Mouse (Mus musculus) neural tube, embryonic 10.5 days (tissue): ENCODE measurements around the gene Mrpl12.

Experiments
- DNase-seq: peaks from one replicate; pipeline ENCODE4 v3.0.0-alpha.2; 2017; ENCODE audit warnings: low spot score; ENCODE audit errors: extremely low spot score

The Mrpl12 gene

DNA sequence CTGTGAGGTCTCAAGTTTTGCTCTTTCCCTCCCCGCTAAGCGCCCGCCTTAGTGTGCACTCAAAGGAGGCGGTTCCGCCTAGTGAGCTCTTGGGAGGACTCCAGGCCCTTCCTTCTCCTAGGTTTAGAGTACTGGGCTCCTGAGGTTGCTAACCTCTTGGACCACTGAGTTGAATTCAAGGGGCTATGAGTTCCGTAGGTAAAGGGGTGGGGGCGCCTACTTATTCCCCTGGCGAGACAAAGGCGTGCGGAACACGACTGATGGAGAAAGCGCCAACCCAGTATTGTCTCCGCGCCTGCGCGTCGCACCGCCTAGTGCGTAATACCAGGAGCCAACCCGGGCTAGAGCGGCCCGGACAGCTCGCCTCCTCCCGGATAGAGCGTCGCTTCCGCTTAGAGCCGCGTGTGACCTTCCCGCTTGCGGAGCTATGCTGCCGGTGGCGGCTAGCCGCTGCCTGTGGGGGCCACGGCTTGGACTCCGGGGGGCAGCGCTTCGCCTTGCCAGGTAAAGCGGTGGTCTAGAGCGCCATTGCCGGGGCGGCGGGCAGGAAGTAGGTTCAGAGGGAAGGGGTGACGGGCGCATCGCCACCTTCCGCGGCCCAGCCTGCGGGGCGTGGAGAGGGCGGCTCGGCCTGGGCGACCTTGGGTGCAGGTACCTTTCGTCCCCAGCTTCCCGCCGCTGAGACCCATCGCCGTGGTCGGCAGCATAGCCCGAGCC, at the start of gene Mrpl12:
Gene Mrpl12, plus strand, starts transcription at position 349 of the 717 bp plus-strand sequence.
- peak; percentile 90 for DNase-seq

DNA sequence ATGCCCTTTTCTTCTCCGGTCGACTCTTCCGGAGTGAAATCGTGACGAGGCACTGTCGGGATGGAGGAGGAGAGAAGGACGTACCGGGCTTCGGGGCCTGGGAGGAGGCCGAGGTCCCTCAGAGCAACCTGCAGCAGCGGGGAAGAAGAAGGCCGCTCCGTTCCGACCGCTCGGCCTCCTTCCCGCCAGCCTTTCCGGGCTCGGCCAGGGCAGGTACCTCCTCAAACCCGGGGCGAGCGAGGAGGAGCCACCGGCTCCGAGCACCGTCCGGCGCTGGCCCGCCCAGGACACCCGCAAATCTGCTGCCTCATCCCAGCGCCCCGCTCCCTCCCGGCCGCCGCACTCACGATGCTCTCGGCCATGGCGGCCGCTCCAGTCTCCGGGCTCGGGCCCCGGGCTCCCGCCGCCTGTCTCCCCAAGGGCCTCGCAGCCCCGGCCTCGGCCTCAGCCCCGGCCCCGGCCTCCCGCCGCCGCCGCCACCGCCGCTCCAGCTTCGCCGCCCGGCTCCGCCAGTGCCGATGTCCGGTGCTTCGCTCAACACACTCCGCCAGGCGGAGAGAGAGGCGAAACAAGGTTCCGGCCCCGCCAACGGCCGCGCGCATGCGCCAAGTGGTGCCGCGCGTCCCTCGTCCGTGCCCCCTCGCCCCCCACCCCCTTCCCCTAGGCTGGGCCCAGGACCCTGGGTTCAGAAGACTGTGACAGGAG, 47.1 kb upstream of the Mrpl12 start, which contains the start of gene Nploc4:
Gene Nploc4, minus strand, starts transcription at position 557 of the 705 bp plus-strand sequence.
- DNase-seq: peak; percentile 96

DNA sequence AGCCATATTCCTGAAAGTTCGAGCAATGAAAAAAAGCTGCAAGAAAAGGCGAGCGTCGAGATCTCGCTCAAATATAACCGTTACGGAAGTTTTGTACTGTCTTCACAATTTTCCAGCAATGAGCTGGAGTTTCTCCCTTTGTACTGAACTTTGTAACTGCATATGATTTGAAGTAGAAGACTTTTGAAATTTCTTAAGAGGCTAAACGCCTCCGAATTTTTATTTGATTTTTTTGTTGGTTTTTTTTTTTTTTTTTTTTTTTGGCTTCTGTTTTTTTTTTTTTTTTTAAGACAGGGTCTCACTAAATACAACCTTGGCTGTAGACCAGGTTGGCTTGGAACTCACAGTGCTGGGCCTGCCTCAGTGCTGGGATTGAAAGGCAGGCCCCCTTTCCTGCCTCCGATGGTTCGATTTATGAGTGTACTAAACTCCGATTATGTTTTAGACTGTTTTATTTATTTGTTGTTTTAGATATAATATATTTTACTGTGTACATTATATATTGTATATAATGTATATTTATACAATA, 46.5 kb upstream of the Mrpl12 start:
- no peak for DNase-seq

DNA sequence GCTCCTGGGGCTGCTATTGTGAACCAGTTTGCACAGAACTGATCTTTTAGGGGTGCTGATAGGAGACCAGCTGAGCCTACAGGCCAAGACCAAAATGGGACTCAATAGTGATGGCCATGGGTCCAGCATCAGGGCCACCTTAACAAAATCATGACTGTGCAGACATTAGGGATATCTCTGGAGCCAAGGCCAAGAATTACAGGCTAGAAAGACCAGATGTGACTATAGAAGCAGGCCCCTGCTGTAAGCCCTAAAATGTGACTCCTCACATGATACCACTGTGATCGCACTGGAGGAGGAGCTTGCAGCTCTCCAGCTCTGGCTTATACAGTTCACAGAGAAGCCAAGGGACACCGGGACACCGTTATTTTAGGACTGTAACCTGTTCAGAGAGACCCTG, 42.1 kb upstream of the Mrpl12 start, which contains the start of gene Tspan10:
Gene Tspan10, plus strand, starts transcription at position 301 of the 400 bp plus-strand sequence.
- DNase-seq: no peak

DNA sequence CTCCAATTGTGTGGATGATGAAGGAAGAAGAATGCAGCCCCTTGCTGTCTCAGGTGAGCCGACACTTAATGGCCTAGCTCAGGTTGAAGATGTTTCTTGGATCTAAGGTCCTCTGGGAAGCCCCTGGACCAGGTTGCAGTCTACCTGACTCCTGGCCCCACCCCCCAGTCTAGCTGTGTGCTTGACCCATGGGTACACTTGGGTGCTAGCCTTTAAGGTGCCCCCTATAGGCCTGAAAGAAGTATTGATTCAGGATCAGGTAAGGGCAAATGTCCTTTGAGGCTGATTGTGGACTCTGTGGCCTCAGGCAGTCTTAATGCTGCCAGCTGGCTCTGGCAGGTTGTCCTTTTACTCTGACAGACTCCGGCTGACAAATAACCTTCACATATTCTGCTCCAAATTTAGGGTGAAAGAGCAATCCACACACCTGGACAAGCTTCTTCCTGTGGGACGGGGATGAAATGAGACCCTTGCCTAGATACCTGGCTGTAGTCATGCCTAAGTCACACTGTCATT, 41.6 kb upstream of the Mrpl12 start:
- DNase-seq: no peak

DNA sequence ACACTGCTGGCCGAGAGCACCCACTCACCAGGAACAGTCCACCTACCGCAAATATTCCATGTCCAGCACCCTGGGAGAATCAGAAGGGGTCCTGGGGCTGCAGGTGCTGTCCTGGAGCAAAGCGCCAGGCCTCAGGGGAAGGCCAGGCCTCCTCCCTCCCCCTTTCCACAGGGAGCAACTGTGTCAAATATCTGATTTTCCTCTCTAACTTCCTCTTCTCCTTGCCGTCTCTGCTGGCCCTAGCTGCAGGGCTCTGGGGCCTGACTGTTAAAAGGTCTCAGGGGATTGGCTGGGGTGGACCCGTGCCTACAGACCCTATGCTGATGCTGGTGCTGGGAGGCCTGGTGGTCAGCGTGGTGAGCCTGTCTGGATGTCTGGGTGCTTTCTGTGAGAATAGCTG, 40.3 kb upstream of the Mrpl12 start:
- DNase-seq: no peak

DNA sequence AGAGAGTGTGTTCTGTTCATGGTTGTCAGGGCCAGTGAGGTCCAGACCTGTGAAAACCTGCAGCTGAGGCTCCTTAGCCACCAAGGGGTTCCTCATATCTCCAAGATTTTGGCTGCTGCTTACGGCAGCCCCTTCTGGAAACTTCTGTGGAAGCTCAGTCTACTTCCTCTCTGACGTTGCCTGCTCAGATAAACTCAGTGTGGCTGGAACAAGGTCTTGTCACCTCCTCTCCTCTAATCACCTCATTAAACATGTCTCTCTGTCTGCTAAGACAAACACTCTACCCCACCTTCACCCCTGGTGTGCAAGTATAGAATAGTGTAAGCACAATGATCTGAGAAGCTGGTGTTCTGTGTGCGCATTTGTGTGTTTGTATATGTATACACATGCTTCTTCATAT, 38.9 kb upstream of the Mrpl12 start:
- DNase-seq: no peak

DNA sequence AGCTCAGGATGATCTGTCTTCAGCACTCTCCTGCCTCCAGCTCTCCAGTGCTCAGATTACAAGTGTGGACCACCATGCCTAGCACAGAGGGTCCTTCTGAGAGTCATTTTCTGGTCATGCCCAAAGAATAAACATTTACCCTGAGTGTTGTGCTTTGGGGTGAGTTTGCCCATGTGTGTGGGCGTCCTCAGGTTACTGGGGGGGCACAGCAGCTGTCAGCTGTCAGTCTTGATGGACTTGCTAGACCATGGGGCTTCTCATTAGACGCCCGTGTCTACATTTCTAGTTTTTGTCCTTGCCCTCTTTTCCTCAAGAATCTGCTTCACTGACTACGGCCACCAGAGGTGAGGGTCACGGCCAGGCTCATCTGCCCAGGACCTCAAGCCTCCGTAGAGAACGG, 37.2 kb upstream of the Mrpl12 start:
- DNase-seq: no peak

DNA sequence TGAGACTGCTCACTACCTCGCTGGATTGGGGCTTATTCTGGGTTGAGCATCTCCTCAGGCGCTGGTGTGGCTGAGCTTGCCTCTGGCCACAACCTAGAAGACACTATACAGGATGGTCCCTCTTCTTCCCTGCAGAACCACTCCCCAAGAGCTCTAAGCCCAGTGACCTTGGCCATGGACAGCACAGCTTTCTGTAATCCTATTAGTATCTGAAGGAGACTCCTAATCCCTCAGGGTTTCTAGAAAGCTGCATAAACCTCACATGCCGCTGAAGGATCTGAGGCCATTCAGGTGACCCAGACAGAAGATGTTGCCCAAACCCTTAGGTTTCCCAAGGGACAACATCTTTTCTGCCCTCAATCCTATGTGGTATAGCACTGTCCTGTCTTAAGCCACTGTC, 32.2 kb upstream of the Mrpl12 start:
- DNase-seq: no peak

DNA sequence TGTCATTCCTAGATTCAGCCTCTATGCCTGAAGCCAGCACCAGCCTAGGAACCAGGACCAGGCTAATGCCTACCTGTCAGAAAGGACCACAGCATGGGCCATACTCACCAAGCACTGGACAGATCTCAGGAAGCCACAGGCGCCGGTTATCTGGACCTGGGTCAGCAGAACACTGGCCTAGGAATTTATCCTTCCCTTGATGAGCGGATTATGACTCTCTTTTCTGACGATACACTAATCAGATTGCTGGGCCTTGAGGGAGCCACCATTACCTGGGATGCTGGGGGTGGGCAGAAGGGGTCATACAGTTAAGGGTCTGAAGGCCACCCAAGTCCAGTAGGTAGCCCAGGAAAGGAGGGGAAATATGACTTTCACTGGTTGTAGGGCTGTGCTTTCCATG, 31.1 kb upstream of the Mrpl12 start, which contains the start of gene Pde6g:
Gene Pde6g, minus strand, starts transcription at position 195 of the 400 bp plus-strand sequence.
- DNase-seq: no peak

DNA sequence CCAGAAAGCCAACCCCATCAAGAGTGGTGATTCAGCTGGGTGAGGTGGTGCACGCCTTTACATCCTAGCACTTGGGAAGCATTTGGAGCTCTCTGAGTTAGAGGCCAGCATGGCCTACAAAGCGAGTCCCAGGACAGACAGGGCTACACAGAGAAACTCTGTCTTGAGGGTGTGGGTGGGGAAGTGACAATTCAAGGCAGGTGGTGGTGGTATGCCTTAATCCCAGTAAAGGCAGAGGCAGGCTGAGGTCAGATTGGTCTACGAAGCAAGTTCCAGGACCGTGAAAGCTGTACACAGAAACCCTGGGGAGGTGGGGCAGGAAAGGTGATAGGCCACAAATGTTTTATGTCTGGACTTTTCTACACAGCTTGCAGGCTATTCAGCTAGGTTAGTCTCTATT, 29.4 kb upstream of the Mrpl12 start:
- no peak for DNase-seq

DNA sequence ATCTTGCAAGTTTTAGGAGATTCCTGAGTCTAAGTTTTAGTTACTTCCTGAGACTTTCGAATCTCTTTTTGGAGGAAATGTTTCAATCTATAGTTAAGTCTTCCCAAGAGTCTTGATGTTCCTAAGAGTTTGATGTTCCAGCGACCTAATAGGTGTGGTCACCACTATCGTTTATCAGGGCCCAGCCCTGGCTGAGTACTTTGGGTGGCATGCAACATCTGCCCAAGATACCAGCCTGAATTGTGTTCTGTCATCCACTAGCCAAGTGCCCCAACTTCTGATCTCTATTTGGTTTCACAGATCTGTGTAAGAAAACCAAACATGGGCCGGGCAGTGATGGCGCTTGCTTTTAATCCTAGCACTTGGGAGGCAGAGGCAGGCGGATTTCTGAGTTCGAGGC, 29.0 kb upstream of the Mrpl12 start:
- no peak for DNase-seq

DNA sequence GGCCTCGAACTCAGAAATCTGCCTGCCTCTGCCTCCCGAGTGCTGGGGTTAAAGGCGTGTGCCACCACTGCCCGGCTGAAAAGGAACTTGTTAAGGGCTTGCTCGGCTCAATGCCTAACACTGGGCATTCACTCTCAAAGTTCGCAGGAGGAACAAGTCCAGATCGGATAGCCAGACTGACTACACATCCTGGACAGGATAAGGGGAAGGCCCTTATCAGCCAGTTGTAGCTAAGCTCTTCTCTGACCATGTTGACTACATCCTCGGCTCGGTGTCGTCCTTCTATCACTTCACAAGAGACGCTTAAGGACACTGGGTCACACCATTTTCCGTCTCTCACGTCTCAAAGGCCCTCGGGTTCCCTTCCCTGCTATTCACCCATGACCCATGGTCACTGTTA, 27.0 kb upstream of the Mrpl12 start:
- no peak for DNase-seq

DNA sequence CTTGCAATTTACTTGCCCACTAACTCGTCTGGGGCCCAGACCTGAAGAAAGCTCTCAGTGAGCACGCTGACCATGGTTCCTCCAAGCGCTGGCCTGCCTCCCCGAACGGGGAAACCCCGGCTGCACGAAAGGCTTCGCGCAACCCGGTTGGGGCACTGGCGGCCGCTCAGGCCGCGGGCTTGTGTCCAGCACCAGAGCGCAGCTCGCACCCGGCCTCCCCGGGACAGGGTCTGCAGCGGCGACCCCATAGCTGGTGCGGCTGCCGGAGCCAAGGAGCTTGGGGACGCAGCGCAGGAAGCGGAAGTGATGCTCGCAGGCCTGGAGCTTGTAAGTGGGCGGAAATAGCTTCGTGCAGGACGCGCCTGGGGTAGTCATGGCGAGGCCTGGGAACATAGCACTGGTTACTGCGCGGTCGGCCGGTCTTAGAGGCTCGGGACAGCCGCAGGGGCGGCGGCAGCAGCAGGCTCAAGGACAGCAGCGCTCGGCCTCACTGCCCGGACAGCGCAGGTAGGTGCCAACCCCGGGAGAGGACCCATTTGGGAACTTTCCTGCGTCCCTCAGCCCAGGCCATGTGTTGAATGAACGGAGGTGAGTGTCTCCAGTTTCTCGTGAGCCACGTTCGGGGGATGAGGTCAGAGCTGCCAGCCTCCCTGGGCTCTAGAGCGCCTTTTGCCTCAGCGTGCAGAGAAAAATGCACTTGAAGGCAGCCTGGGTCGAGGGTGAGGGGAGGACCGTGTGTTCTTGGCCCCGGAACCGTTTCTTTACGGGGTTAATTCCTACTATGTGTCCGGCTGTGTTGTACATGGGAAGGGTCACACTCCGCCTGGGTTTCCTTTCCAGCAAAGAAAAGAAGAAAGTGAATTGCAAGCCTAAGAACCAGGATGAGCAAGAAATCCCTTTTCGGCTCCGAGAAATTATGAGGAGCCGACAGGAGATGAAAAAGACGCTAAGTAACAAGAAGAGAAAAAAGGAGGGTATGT, 26.4 kb upstream of the Mrpl12 start, which contains the start of the genes Oxld1 and Ccdc137:
Gene Oxld1, minus strand, starts transcription at position 297 of the 980 bp plus-strand sequence.
Gene Ccdc137, plus strand, starts transcription at position 344 of the 980 bp plus-strand sequence.
- peak; percentile 84 for DNase-seq

DNA sequence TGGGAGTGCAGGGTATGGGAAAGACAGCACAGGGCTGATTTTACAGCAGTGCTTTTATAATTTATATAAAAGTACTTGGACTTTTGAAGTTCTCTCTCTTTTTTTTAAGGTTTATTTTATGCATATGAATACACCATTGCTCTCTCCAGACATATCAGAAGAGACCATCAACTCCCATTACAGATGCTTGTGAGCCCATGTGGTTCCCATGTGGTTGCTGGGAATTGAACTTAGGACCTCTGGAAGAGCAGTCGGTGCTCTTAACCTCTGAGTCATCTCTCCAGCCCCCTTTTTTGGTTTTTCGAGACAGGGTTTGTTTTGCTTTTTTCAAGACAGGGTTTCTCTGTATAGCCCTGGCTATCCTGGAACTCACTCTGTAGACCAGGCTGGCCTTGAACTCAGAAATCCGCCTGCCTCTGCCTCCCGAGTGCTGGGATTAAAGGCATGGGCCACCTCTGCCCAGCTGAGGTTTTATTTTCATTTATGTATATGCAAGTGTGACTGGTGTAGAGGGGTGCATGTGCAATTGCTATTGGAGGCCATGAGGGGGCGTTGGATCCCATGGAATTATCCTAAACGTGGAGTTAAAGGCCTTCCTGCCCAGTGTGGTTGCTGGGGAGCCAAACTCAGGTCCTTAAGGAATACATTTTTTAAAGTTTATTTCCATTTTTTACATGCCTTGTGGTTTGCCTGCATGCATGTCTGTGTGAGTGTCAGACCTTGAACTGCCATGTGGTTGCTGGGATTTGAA, 25.4 kb upstream of the Mrpl12 start:
- no peak for DNase-seq

DNA sequence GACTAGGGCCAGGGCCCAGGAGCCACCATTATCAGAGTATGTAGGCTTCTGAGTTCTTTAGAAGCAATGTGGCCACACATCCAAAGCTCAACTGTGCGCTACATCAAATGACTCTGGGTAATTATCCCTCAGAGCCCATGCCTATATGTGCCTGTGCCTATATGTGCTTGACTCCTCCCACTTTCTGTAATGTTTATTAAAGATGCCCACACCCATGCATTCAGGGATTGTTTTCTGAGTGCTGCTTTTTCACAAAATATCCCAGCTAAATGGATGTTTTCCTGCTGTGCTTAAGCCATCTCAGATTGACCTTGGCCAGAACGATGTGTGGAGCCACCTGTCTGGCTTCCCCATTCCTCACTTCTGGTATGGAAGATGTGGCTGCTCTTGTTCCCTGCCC, 20.9 kb upstream of the Mrpl12 start:
- no peak for DNase-seq

DNA sequence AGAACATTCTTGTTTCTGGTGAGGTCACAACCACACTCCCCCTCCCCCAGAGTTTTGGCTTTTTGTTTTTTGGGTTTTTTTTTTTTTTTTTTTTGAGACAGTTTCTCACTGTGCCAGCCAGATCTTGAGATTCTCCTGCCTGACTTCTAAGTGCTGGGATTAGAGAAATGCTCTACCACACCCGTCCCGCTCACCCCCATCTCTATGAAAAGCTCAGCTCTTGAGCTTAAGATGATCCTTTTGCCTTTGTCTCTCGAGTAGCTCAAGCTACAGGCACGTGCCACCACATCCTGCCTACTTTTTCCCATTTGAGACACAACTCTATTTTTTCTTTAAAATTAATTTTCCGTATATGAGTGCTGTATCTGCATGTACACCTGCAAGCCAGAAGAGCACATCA, 20.0 kb upstream of the Mrpl12 start:
- no peak for DNase-seq

DNA sequence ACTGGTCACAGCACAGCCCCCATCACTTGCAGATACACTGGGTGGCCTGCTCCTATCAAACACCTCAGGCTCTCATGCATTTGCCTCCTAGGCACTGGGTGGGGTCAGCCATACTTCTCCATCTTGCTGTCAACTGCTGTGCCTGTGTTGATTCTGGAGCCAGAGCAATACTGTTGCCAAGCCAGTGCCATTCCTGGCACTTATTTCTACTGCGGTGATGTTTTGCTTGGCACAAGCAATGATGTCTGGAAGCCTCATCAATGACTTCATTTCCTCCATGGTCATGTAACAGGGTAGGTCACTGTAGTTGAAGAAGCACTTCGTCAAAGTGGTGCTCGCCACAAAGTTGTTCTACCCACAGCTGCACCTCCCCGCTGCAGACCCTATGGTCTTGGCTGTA, 18.9 kb upstream of the Mrpl12 start:
- no peak for DNase-seq

DNA sequence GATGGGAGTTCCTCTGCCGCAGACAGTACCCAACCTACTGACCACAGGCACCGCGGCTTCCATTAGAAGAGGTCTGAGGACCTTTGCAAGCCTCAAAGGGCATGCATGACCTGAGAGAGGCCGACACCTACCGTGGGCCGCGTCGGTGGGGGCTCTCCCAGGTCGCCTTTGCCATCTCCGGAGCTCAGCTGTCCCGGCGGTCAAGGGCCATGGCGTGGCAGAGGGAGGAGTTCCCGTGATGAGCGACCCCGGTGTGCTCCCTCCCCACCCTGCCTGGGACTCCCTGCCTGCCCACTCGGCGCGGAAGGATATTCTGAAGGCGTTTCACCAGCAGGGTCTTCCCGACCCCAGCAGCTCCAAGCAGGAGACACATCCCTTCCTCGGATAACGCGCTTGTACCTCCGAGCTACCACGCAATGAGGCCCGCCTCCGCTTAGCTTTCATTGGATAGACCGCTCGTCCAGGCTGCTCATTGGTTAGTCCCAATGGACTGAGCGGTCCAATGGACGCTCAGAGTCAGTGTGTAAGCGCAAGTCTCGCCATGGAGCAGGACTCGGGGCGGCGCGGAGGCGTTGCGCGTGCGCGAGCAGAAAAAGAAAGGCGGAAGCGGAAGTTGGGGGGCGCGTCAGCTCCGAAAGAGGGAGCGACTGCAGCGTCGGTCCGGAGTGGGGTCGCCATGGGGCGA, 17.2 kb upstream of the Mrpl12 start, which contains the start of gene Arl16:
Gene Arl16, minus strand, starts transcription at position 557 of the 685 bp plus-strand sequence.
- peak; percentile 98 for DNase-seq

DNA sequence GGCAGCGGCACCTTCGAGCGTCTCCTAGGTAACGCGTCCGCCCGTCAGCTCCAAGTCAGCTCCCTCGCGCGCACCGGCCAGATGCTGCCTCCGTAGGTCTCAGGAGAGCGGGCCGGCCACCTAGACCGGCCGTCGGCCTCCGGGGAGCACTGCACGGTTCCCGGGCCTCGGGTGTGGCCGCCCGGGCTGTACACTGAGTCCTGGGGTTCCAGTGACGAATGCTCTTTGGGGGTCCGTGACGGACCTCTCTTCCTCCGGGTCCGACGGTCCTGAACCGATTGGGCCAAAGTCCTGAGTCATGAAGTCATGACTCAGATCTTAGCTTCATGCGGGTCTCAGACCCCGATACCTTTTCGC, 16.7 kb upstream of the Mrpl12 start:
- no peak for DNase-seq
